Mouse (Mus musculus) C2C12 (cell line): ENCODE results near the gene Mark2. TPM values are rescaled to one million over a fixed set of nuclear protein-coding genes. Genes with fewer than 3 reads are reported as not detected.
"Not testable (repeated sequence)": the region's sequence is repeated elsewhere in the genome, so short reads cannot be mapped to it uniquely, and the experiment has no call there.

Experiments used
- H3K27me3 ChIP-seq: one replicate; pipeline ENCODE4 v1.6.1; 2011; ENCODE audit not compliant: control insufficient read depth, insufficient read depth, insufficient read length
- H3K36me3 ChIP-seq: one replicate; pipeline ENCODE4 v1.6.1; 2011; ENCODE audit not compliant: control insufficient read depth, insufficient read depth
- H3K4me3 ChIP-seq: one replicate; pipeline ENCODE4 v1.5.1; 2011; ENCODE audit warnings: mild to moderate bottlenecking, control low read depth; ENCODE audit not compliant: poor library complexity, insufficient read depth, severe bottlenecking
- H3K79me2 ChIP-seq: one replicate; pipeline ENCODE4 v1.6.1; 2011; ENCODE audit not compliant: control insufficient read depth, insufficient read depth
- H3K79me3 ChIP-seq: one replicate; pipeline ENCODE4 v1.6.1; 2011; ENCODE audit warnings: low read depth, control low read depth
- H3ac ChIP-seq: one replicate; pipeline ENCODE3; 2011; ENCODE audit warnings: low read depth; ENCODE audit not compliant: control insufficient read depth, insufficient read length
- CEBPB ChIP-seq: IDR thresholded peaks from one replicate; pipeline ENCODE4 v1.6.1; 2011; ENCODE audit warnings: low read depth, mild to moderate bottlenecking, control low read depth, moderate library complexity
- CTCF ChIP-seq: IDR thresholded peaks from one replicate; pipeline ENCODE4 v1.5.1; 2011; ENCODE audit not compliant: control insufficient read depth, insufficient read depth, insufficient read length
- FOSL1 ChIP-seq: IDR thresholded peaks from one replicate; pipeline ENCODE4 v1.8.0; 2011; ENCODE audit warnings: mild to moderate bottlenecking, low read length; ENCODE audit not compliant: poor library complexity, insufficient read depth, severe bottlenecking
- MAX ChIP-seq: IDR thresholded peaks from one replicate; pipeline ENCODE4 v1.6.1; 2011; ENCODE audit warnings: mild to moderate bottlenecking, control low read depth
- MYOD1 ChIP-seq: IDR thresholded peaks from one replicate; pipeline ENCODE4 v1.6.1; 2011; ENCODE audit warnings: low read depth; ENCODE audit not compliant: control insufficient read depth, insufficient read length
- MYOG ChIP-seq: IDR thresholded peaks from one replicate; pipeline ENCODE4 v1.6.1; 2011; ENCODE audit not compliant: control insufficient read depth, insufficient read length; ENCODE audit errors: extremely low read depth
- USF1 ChIP-seq: IDR thresholded peaks from one replicate; pipeline ENCODE4 v1.6.1; 2011; ENCODE audit warnings: low read depth, mild to moderate bottlenecking, control low read depth, moderate library complexity
- polyA plus RNA-seq: library from polyadenylated mRNA; unstranded; fragments of >200 nt; fragmentation: generic; extraction: Trizol; gene quantifications from one replicate; pipeline ENCODE4 v1.2.1, GENCODE M21; 2012; ENCODE audit warnings: missing spikeins

Gene Mark2
- polyA plus RNA-seq, 1 experiment = 27.2 TPM

GRCm38 (mm10) chr19:7381906-7382247 lies 40.2 kb upstream of the Mark2 start:
- peaks cover 12% of the 10 kb centered on the region for H3K79me3 ChIP-seq
- peak overlapping the region; percentile 77 for H3K4me3 ChIP-seq
- TF ChIP-seq CEBPB (no peak), MYOD1 (no peak), MAX (no peak), USF1 (no peak), MYOG (no peak), CTCF (no peak), FOSL1 (no peak)
- peak overlapping the region; percentile 87 for H3ac ChIP-seq
- H3K79me2 ChIP-seq = peaks cover 53% of the 10 kb centered on the region
- H3K36me3 ChIP-seq = peaks cover 5% of the 10 kb centered on the region
- H3K27me3 ChIP-seq = no peaks in the 10 kb centered on the region

- no peak for TF ChIP-seq MYOD1
- no peak for TF ChIP-seq CTCF
- no peak for TF ChIP-seq CEBPB
- no peak for TF ChIP-seq FOSL1
- no peak for TF ChIP-seq MYOG
- no peak for TF ChIP-seq USF1
- TF ChIP-seq MAX = no peak
- no peak overlapping the region for H3ac ChIP-seq
- no peaks in the 10 kb centered on the region for H3K27me3 ChIP-seq
- peaks cover 40% of the 10 kb centered on the region for H3K36me3 ChIP-seq
- no peak overlapping the region for H3K4me3 ChIP-seq
- peaks cover 15% of the 10 kb centered on the region for H3K79me3 ChIP-seq
- H3K79me2 ChIP-seq = peaks cover 59% of the 10 kb centered on the region
Observed at GRCm38 (mm10) chr19:7377639-7378038, 36.0 kb upstream of the Mark2 start.

- TF ChIP-seq CEBPB (no peak), FOSL1 (no peak), CTCF (no peak), USF1 (no peak), MAX (no peak), MYOG (no peak), MYOD1 (no peak)
- no peak overlapping the region for H3ac ChIP-seq
- no peak overlapping the region for H3K4me3 ChIP-seq
- peaks cover 6% of the 10 kb centered on the region for H3K79me3 ChIP-seq
- H3K27me3 ChIP-seq = no peaks in the 10 kb centered on the region
- H3K36me3 ChIP-seq = peaks cover 65% of the 10 kb centered on the region
- H3K79me2 ChIP-seq = peaks cover 27% of the 10 kb centered on the region
Observed at GRCm38 (mm10) chr19:7374491-7374890, 32.8 kb upstream of the Mark2 start.

- not testable (repeated sequence) for H3K79me3 ChIP-seq, H3K4me3 ChIP-seq, H3K27me3 ChIP-seq, H3K79me2 ChIP-seq, H3ac ChIP-seq
- H3K36me3 ChIP-seq = peaks cover 50% of the 10 kb centered on the region
Observed at GRCm38 (mm10) chr19:7369469-7369868, 27.8 kb upstream of the Mark2 start.

GRCm38 (mm10) chr19:7353636-7354035 lies 12.0 kb upstream of the Mark2 start:
- Histone ChIP-seq H3K36me3 (peaks cover 3% of the 10 kb centered on the region), H3K4me3 (no peak overlapping the region), H3ac (no peak overlapping the region), H3K27me3 (no peaks in the 10 kb centered on the region), H3K79me3 (no peaks in the 10 kb centered on the region), H3K79me2 (no peaks in the 10 kb centered on the region)
- TF ChIP-seq CTCF (no peak), FOSL1 (no peak), MYOG (no peak), CEBPB (no peak), MYOD1 (no peak), MAX (no peak), USF1 (no peak)

- no peak overlapping the region for H3ac ChIP-seq
- H3K27me3 ChIP-seq = no peaks in the 10 kb centered on the region
- no peaks in the 10 kb centered on the region for H3K79me2 ChIP-seq
- no peak overlapping the region for H3K4me3 ChIP-seq
- TF ChIP-seq MAX (no peak), MYOG (no peak), FOSL1 (no peak), USF1 (no peak), MYOD1 (no peak), CEBPB (no peak), CTCF (no peak)
- no peaks in the 10 kb centered on the region for H3K79me3 ChIP-seq
- no peaks in the 10 kb centered on the region for H3K36me3 ChIP-seq
Observed at GRCm38 (mm10) chr19:7352809-7353495, 11.3 kb upstream of the Mark2 start.
